Mouse (Mus musculus) embryonic fibroblast, embryonic 13.5 days (primary cell): ENCODE data around the gene Syce1l.

Experiments used
- CTCF ChIP-seq: IDR thresholded peaks from 2 replicates; pipeline ENCODE4 v1.5.1; 2011; ENCODE audit warnings: mild to moderate bottlenecking, control low read depth, low read length, moderate library complexity, borderline replicate concordance; ENCODE audit not compliant: insufficient read depth
- POLR2A ChIP-seq: IDR thresholded peaks from 2 replicates; pipeline ENCODE4 v1.6.1; 2011; ENCODE audit warnings: low read depth, mild to moderate bottlenecking, control low read depth, low read length, moderate library complexity

GRCm38 (mm10) chr8:113673300-113673699 is 30.3 kb downstream of the Syce1l start:
- no peak for TF ChIP-seq CTCF
- TF ChIP-seq POLR2A = no peak
